Mouse (Mus musculus) heart, adult 2 months (tissue): ENCODE data around the gene Sox10.

ENCODE experiments used
- CTCF ChIP-seq: fragments of 200-600 bp; IDR thresholded peaks from 2 replicates; pipeline ENCODE4 v1.8.1; 2022; ENCODE audit warnings: antibody characterized with exemption, mild to moderate bottlenecking, moderate library complexity
- POLR2A ChIP-seq: fragments of 200-500 bp; IDR thresholded peaks from 2 replicates; pipeline ENCODE4 v1.6.1; 2011; ENCODE audit warnings: mild to moderate bottlenecking, low read depth, low read length, control low read depth; ENCODE audit not compliant: insufficient read depth

DNA sequence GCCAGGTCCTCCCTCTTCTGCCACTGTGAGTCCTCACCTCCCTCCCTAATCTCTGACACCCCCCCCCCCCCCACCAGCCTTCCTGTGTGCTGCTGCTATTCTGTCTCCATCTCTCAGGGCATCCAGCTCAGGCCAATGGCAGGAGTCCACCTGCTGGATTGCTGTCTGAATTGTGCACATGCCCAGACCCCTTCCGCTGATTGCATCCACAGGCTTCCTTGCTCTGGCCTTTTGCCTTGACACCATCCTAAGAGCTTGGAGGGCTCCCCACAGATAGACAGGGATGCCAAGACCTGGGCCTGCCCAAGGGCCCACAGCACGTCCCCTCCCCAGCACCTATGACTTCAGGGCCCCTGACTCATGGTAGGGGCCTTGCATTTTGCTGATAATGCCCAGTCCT lies 45.3 kb upstream of the Sox10 start:
- TF ChIP-seq POLR2A, result no peak
- no peak for TF ChIP-seq CTCF
